In genomic region chr7:109021428-109021827, GRCm38 (mm10) we compare ENCODE assay signal across 9 mouse cellular contexts.
DNase-seq lines count a peak whose midpoint lies in the region; ATAC-seq and TF ChIP-seq lines count a peak whose summit lies in the region.
"Had no signal": no experiment of that assay in that cellular context is flagged by ENCODE, and none has a peak within 500 bp of the region (broad histone marks: within the 10 kb centered on the region; RNA-seq: fewer than 3 reads in every experiment).

No protein-coding gene starts in this region.

- TF ChIP-seq EP300 in ES-Bruce4 (IDR thresholded peaks at IDR 0.05; ENCODE audit: insufficient read depth, low read depth, low read length), result no peak

- no peaks in the 10 kb centered on the region for H3K36me3 ChIP-seq in ES-Bruce4 (ENCODE audit: control insufficient read depth, insufficient read depth, low read length, poor library complexity, severe bottlenecking)
- no peaks in the 10 kb centered on the region for H3K36me3 ChIP-seq in kidney, embryonic 16.5 days (ENCODE audit: insufficient read depth, low read length)
- H3K36me3 ChIP-seq in neural tube, embryonic 15.5 days, result peaks cover 42% of the 10 kb centered on the region
- H3K36me3 ChIP-seq: stomach, embryonic 15.5 days had no signal

- TF ChIP-seq POLR2A in ES-Bruce4 (IDR thresholded peaks at IDR 0.05; ENCODE audit: insufficient read depth, low read length), result no peak
- no peak for TF ChIP-seq POLR2A in cortical plate, adult 2 months (IDR thresholded peaks at IDR 0.05; ENCODE audit: extremely low read depth, insufficient read depth, low read length)

- H3K4me2 ChIP-seq in kidney, embryonic 16.5 days (replicated peaks; ENCODE audit: low read depth, low read length), result no peak overlapping the region
- no peak overlapping the region for H3K4me2 ChIP-seq in neural tube, embryonic 15.5 days
- H3K4me2 ChIP-seq: stomach, embryonic 15.5 days had no signal

- peak; percentile 57 to 71 for DNase-seq in adrenal gland, adult 18-20 months (ENCODE audit: low spot score in 2 of 2)
- peak; percentile 58 to 62 for DNase-seq in lung, adult 18-20 months
- peak; percentile 53 for DNase-seq in urinary bladder, postnatal 25 days (ENCODE audit: low spot score)

- ATAC-seq in granulocyte monocyte progenitor cell, adult 5-6 weeks (replicated peaks; ENCODE audit: poor library complexity, severe bottlenecking), result peak; percentile 87
- peak; percentile 16; the same call in 1 of the 2 replicates for ATAC-seq in kidney, embryonic 16.5 days (ENCODE audit: low FRiP score, low TSS enrichment)
- peak; percentile 33 for ATAC-seq in neural tube, embryonic 15.5 days (ENCODE audit: low FRiP score)

- no peaks in the 10 kb centered on the region for H3K27me3 ChIP-seq in ES-Bruce4 (ENCODE audit: control insufficient read depth, insufficient read depth, low read length, poor library complexity, severe bottlenecking)
- H3K27me3 ChIP-seq in kidney, embryonic 16.5 days (ENCODE audit: insufficient read depth, low read length), result no peaks in the 10 kb centered on the region
- H3K27me3 ChIP-seq in neural tube, embryonic 15.5 days (replicated peaks), result no peaks in the 10 kb centered on the region
- H3K27me3 ChIP-seq: stomach, embryonic 15.5 days had no signal

- H3K27ac ChIP-seq in ES-Bruce4 (ENCODE audit: insufficient read depth, low read length), result no peak overlapping the region
- no peak overlapping the region for H3K27ac ChIP-seq in cortical plate, adult 2 months (ENCODE audit: insufficient read depth, low read length)
- no peak overlapping the region for H3K27ac ChIP-seq in kidney, embryonic 16.5 days (ENCODE audit: low read length)
- no peak overlapping the region; the same call in 1 of the 2 replicates for H3K27ac ChIP-seq in neural tube, embryonic 15.5 days (replicated peaks)
- H3K27ac ChIP-seq: stomach, embryonic 15.5 days had no signal

- peak; percentile 66 for TF ChIP-seq CTCF in ES-Bruce4 (IDR thresholded peaks at IDR 0.05; ENCODE audit: low read depth, low read length)
- TF ChIP-seq CTCF in cortical plate, adult 2 months (IDR thresholded peaks at IDR 0.05; ENCODE audit: extremely low read depth, insufficient read depth, low read length), result peak; percentile 74

- 7% methylated on average over 3 of the region's 3 CpGs for WGBS in kidney, embryonic 16.5 days
- WGBS in neural tube, embryonic 15.5 days, result 16% methylated on average over 3 of the region's 3 CpGs

- H3K4me1 ChIP-seq in ES-Bruce4 (ENCODE audit: control insufficient read depth, insufficient read depth, low read length), result no peaks in the 10 kb centered on the region
- H3K4me1 ChIP-seq in cortical plate, adult 2 months (ENCODE audit: control insufficient read depth, insufficient read depth, low read length), result peaks cover 5% of the 10 kb centered on the region
- no peaks in the 10 kb centered on the region for H3K4me1 ChIP-seq in kidney, embryonic 16.5 days (ENCODE audit: insufficient read depth, low read length)
- H3K4me1 ChIP-seq in neural tube, embryonic 15.5 days, result peaks cover 6% of the 10 kb centered on the region
- H3K4me1 ChIP-seq: stomach, embryonic 15.5 days had no signal

- no peak overlapping the region for H3K9ac ChIP-seq in ES-Bruce4 (ENCODE audit: low read depth, poor library complexity, severe bottlenecking)
- no peak overlapping the region for H3K9ac ChIP-seq in kidney, embryonic 16.5 days (replicated peaks; ENCODE audit: low read length)
- no peak overlapping the region for H3K9ac ChIP-seq in neural tube, embryonic 15.5 days (replicated peaks)
- H3K9ac ChIP-seq: stomach, embryonic 15.5 days had no signal

- H3K4me3 ChIP-seq in ES-Bruce4 (ENCODE audit: low read depth, low read length), result no peak overlapping the region
- H3K4me3 ChIP-seq in cortical plate, adult 2 months (ENCODE audit: insufficient read depth, low read length), result no peak overlapping the region
- no peak overlapping the region for H3K4me3 ChIP-seq in kidney, embryonic 16.5 days (ENCODE audit: low read length)
- H3K4me3 ChIP-seq in neural tube, embryonic 15.5 days (replicated peaks), result no peak overlapping the region
- H3K4me3 ChIP-seq: stomach, embryonic 15.5 days had no signal

- H3K9me3 ChIP-seq in ES-Bruce4 (replicated peaks; ENCODE audit: control insufficient read depth, insufficient read depth, low read length, poor library complexity, severe bottlenecking), result no peaks in the 10 kb centered on the region
- no peaks in the 10 kb centered on the region for H3K9me3 ChIP-seq in kidney, embryonic 16.5 days (ENCODE audit: low read length)
- no peaks in the 10 kb centered on the region for H3K9me3 ChIP-seq in neural tube, embryonic 15.5 days (replicated peaks)
- H3K9me3 ChIP-seq: stomach, embryonic 15.5 days had no signal

Comparison
In these comparisons a context has a peak if more than half of its experiments do, and no peak if none do; other contexts are left out.
1. ATAC-seq: peak in every context shown above with its lines; median percentile 87 in granulocyte monocyte progenitor cell, adult 5-6 weeks; 33 in neural tube, embryonic 15.5 days; 16 in kidney, embryonic 16.5 days.